Mouse (Mus musculus) neural tube, embryonic 11.5 days (tissue): Measurements from ENCODE around the gene Nrde2. TPM values are rescaled to one million over a fixed set of nuclear protein-coding genes. Genes with fewer than 3 reads are reported as not detected.

ENCODE experiments used
- ATAC-seq: fragments of 200-750 bp; cut with Nextera tagmentation; 2 replicates; pipeline ENCODE4 v1.8.0; 2017; ENCODE audit warnings: moderate number of reproducible peaks, mild to moderate bottlenecking, moderate TSS enrichment, moderate library complexity; ENCODE audit not compliant: insufficient read depth, low FRiP score, low TSS enrichment
- DNase-seq: peaks from one replicate; pipeline ENCODE4 v3.0.0-alpha.2; 2015; ENCODE audit warnings: low spot score
- H3K27ac ChIP-seq: fragments of 300-500 bp; sonication (generic); 2 replicates; pipeline ENCODE4 v1.5.1; 2014; ENCODE audit warnings: low read depth, mild to moderate bottlenecking, low read length
- H3K27me3 ChIP-seq: fragments of 300-500 bp; sonication (generic); 2 replicates; pipeline ENCODE4 v1.6.1; 2014; ENCODE audit warnings: mild to moderate bottlenecking, low read length, mixed read lengths; ENCODE audit not compliant: control insufficient read depth, insufficient read depth
- H3K36me3 ChIP-seq: fragments of 300-500 bp; sonication (generic); 2 replicates; pipeline ENCODE4 v1.6.1; 2014; ENCODE audit warnings: mild to moderate bottlenecking, low read length, moderate library complexity, mixed read lengths; ENCODE audit not compliant: control insufficient read depth, insufficient read depth
- H3K4me1 ChIP-seq: fragments of 300-500 bp; sonication (generic); 2 replicates; pipeline ENCODE4 v1.6.1; 2014; ENCODE audit warnings: low read length, mixed read lengths; ENCODE audit not compliant: control insufficient read depth, insufficient read depth
- H3K4me2 ChIP-seq: fragments of 300-500 bp; sonication (generic); 2 replicates; pipeline ENCODE4 v1.6.1; 2014; ENCODE audit warnings: low read depth, mild to moderate bottlenecking, moderate library complexity
- H3K4me3 ChIP-seq: fragments of 300-500 bp; sonication (generic); 2 replicates; pipeline ENCODE4 v1.5.1; 2014; ENCODE audit warnings: low read depth, low read length
- H3K9ac ChIP-seq: fragments of 300-500 bp; sonication (generic); 2 replicates; pipeline ENCODE4 v1.6.1; 2014; ENCODE audit warnings: mild to moderate bottlenecking, low read length
- H3K9me3 ChIP-seq: fragments of 300-500 bp; sonication (generic); 2 replicates; pipeline ENCODE4 v1.6.1; 2016; ENCODE audit warnings: low read length; ENCODE audit not compliant: control insufficient read depth
- WGBS: fragments of 180-500 bp; shearing (Covaris S2); extraction: QIAGEN DNeasy Blood & Tissue Kit; methylation state at CpG from one replicate; pipeline ENCODE4 v1.1.7; 2014; 5-methylcytosine and 5-hydroxymethylcytosine counted together
- polyA plus RNA-seq: library from polyadenylated mRNA; unstranded; fragments of >200 nt; fragmentation: Nextera tagmentation; extraction: Ambion mirVana; gene quantifications from 2 replicates; pipeline ENCODE4 v1.2.1, GENCODE M21; 2014

Gene Nrde2
- polyA plus RNA-seq, 1 experiment from 2014 or later: 13.6 TPM

GRCm38 (mm10) chr12:100199891-100200644, 40.6 kb upstream of the Nrde2 start:
- Histone ChIP-seq H3K36me3 (0 out of 2 replicates have a peak, but pooled peaks cover 6% of the 10 kb centered on the region), H3K4me2 (peak overlapping the region; percentile 84), H3K27me3 (no peaks in the 10 kb centered on the region), H3K27ac (peak overlapping the region; percentile 72), H3K4me1 (peaks cover 8% of the 10 kb centered on the region), H3K4me3 (peak overlapping the region; percentile 97), H3K9ac (peak overlapping the region; percentile 93), H3K9me3 (no peaks in the 10 kb centered on the region)
- peak; percentile 63 for DNase-seq
- under 1% methylated on average over 68 of the region's 86 CpGs for WGBS
- peak; percentile 74 for ATAC-seq

GRCm38 (mm10) chr12:100198967-100199660, 39.7 kb upstream of the Nrde2 start, which contains the start of gene Calm1:
Gene Calm1 (plus strand): TSS chr12:100199435.
- H3K9me3 ChIP-seq: no peaks in the 10 kb centered on the region
- under 1% methylated on average over 58 of the region's 58 CpGs for WGBS

GRCm38 (mm10) chr12:100196786-100197185, 37.3 kb upstream of the Nrde2 start:
- ATAC-seq (no peak), DNase-seq (no peak)
- Histone ChIP-seq H3K27me3 (no peaks in the 10 kb centered on the region), H3K36me3 (no peaks in the 10 kb centered on the region), H3K9ac (no peak overlapping the region), H3K4me1 (0 out of 2 replicates have a peak, but pooled peaks cover 2% of the 10 kb centered on the region), H3K9me3 (no peaks in the 10 kb centered on the region), H3K27ac (no peak overlapping the region), H3K4me3 (no peak overlapping the region), H3K4me2 (no peak overlapping the region)
- 73% methylated on average over 7 of the region's 7 CpGs for WGBS

More at GRCm38 (mm10) chr12:100198967-100199660, 39.7 kb upstream of the Nrde2 start, which contains the start of gene Calm1:
- peaks cover 8% of the 10 kb centered on the region for H3K4me1 ChIP-seq
- H3K4me2 ChIP-seq: peak within 1 kb of the TSS; percentile 84
- H3K4me3 ChIP-seq: peak within 1 kb of the TSS; percentile 97
- 0 out of 2 replicates have a peak, but pooled peaks cover 4% of the 10 kb centered on the region for H3K36me3 ChIP-seq
- H3K27me3 ChIP-seq: no peaks in the 10 kb centered on the region
- peak within 1 kb of the TSS; percentile 93 for H3K9ac ChIP-seq
- peak within 1 kb of the TSS; percentile 72 for H3K27ac ChIP-seq
- ATAC-seq (peak; percentile 89), DNase-seq (peak; percentile 93)

- no peak overlapping the region for H3K4me3 ChIP-seq
- H3K27ac ChIP-seq: no peak overlapping the region
- no peak overlapping the region for H3K9ac ChIP-seq
- H3K4me2 ChIP-seq: no peak overlapping the region
- H3K36me3 ChIP-seq: no peaks in the 10 kb centered on the region
- H3K4me1 ChIP-seq: no peaks in the 10 kb centered on the region
- H3K27me3 ChIP-seq: no peaks in the 10 kb centered on the region
- WGBS: 91% methylated on average over 1 of the region's 1 CpGs
- ATAC-seq (no peak), DNase-seq (no peak)
- H3K9me3 ChIP-seq: no peaks in the 10 kb centered on the region
Measured at GRCm38 (mm10) chr12:100194181-100194580, 34.7 kb upstream of the Nrde2 start.

- WGBS: 85% methylated on average over 6 of the region's 6 CpGs
- Histone ChIP-seq H3K4me1 (peaks cover 7% of the 10 kb centered on the region; the same call in 1 of the 2 replicates), H3K4me2 (no peak overlapping the region)
Measured at GRCm38 (mm10) chr12:100190802-100191201, 31.3 kb upstream of the Nrde2 start.

GRCm38 (mm10) chr12:100187756-100188430, 28.4 kb upstream of the Nrde2 start:
- Histone ChIP-seq H3K4me1 (peaks cover 7% of the 10 kb centered on the region; the same call in 1 of the 2 replicates), H3K27ac (peak overlapping the region; percentile 80), H3K4me2 (peak overlapping the region; percentile 87), H3K9me3 (no peaks in the 10 kb centered on the region), H3K4me3 (peak overlapping the region; percentile 49), H3K9ac (peak overlapping the region; percentile 71), H3K27me3 (no peaks in the 10 kb centered on the region), H3K36me3 (no peaks in the 10 kb centered on the region)
- ATAC-seq (no peak; the same call in 1 of the 2 replicates), DNase-seq (no peak)
- 1% methylated on average over 29 of the region's 29 CpGs for WGBS

More at GRCm38 (mm10) chr12:100190802-100191201, 31.3 kb upstream of the Nrde2 start:
- ATAC-seq: no peak
- no peak overlapping the region for H3K4me3 ChIP-seq
- no peaks in the 10 kb centered on the region for H3K27me3 ChIP-seq
- no peaks in the 10 kb centered on the region for H3K9me3 ChIP-seq
- DNase-seq: no peak
- no peaks in the 10 kb centered on the region for H3K36me3 ChIP-seq
- H3K27ac ChIP-seq: no peak overlapping the region
- H3K9ac ChIP-seq: no peak overlapping the region

- DNase-seq: peak; percentile 99
- peak overlapping the region; percentile 87 for H3K4me2 ChIP-seq
- peaks cover 7% of the 10 kb centered on the region; the same call in 1 of the 2 replicates for H3K4me1 ChIP-seq
- H3K4me3 ChIP-seq: peak overlapping the region; percentile 49
- H3K27ac ChIP-seq: peak overlapping the region; percentile 97
- peak; percentile 100 for ATAC-seq
- H3K27me3 ChIP-seq: no peaks in the 10 kb centered on the region
- H3K36me3 ChIP-seq: no peaks in the 10 kb centered on the region; the same call in 1 of the 2 replicates
- WGBS: under 1% methylated on average over 52 of the region's 52 CpGs
- H3K9me3 ChIP-seq: no peaks in the 10 kb centered on the region
- H3K9ac ChIP-seq: peak overlapping the region; percentile 83
Measured at GRCm38 (mm10) chr12:100187013-100187755, 27.7 kb upstream of the Nrde2 start.

GRCm38 (mm10) chr12:100186376-100186775, 26.9 kb upstream of the Nrde2 start:
- H3K27me3 ChIP-seq: no peaks in the 10 kb centered on the region
- peaks cover 7% of the 10 kb centered on the region; the same call in 1 of the 2 replicates for H3K4me1 ChIP-seq
- 11% methylated on average over 6 of the region's 6 CpGs for WGBS
- peak overlapping the region; percentile 97 for H3K27ac ChIP-seq
- H3K9ac ChIP-seq: peak overlapping the region; percentile 83
- peak overlapping the region; percentile 87 for H3K4me2 ChIP-seq
- no peaks in the 10 kb centered on the region; the same call in 1 of the 2 replicates for H3K36me3 ChIP-seq
- no peak for ATAC-seq
- peak; percentile 27 for DNase-seq
- H3K4me3 ChIP-seq: peak overlapping the region; percentile 49
- no peaks in the 10 kb centered on the region for H3K9me3 ChIP-seq
